Mouse (Mus musculus): ENCODE measurements at regions not wholly inside any gene's neighbourhood (a gene's known extent, or its start where the extent isn't known, plus 50 kb on each side); places are given as distances from the start of the nearest gene placed in this dataset.

- TF ChIP-seq EP300 (IDR thresholded peaks at IDR 0.05; ENCODE audit: insufficient read depth, low read depth, low read length) = no peak
- no peak for TF ChIP-seq CTCF (IDR thresholded peaks at IDR 0.05; ENCODE audit: low read depth, low read length)
Measured at GRCm38 (mm10) chr15:93026456-93027078, 248.4 kb downstream of the Gxylt1 start.
